ENCODE assay signal across 22 mouse cellular contexts in the genomic region with DNA sequence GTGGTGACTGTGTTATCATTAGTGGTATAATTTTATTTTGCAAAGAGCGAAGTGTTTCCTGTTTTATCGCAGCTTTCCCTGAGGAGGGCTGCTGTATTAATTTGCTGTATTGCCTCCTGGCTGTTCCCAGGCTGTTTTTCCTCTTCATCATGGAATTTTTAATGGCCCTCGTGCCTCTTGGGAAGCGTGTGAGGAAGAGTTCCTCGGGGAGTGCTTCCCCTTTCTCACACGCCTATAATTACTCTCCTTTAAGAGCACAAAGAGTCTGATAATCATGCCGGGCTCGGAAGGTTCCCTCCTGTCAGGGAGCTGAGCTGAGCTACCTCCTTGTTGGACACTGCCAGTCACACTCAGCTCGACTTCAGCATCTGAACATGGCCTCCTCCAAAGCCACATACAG. TPM values are rescaled to one million over a fixed set of nuclear protein-coding genes. Genes with fewer than 3 reads are reported as not detected.
DNase-seq lines count a peak whose midpoint lies in the region; ATAC-seq and TF ChIP-seq lines count a peak whose summit lies in the region.
"Had no signal": no experiment of that assay in that cellular context is flagged by ENCODE, and none has a peak within 500 bp of the region (broad histone marks: within the 10 kb centered on the region; RNA-seq: fewer than 3 reads in every experiment).

No protein-coding gene starts in this region.

- TF ChIP-seq CTCF in brain, embryonic 14.5 days (IDR thresholded peaks at IDR 0.05; ENCODE audit: borderline replicate concordance, extremely low read depth, insufficient read depth, insufficient read length): no peak
- TF ChIP-seq CTCF in midbrain, postnatal 0 days (IDR thresholded peaks at IDR 0.05): no peak

- no peak overlapping the region for H3K9ac ChIP-seq in forebrain, embryonic 14.5 days (ENCODE audit: low read length)
- no peak overlapping the region for H3K9ac ChIP-seq in midbrain, embryonic 12.5 days (replicated peaks)
- no peak overlapping the region for H3K9ac ChIP-seq in midbrain, embryonic 11.5 days (ENCODE audit: low read length)
- H3K9ac ChIP-seq in midbrain, postnatal 0 days (replicated peaks; ENCODE audit: low read length, poor library complexity, severe bottlenecking): no peak overlapping the region
- H3K9ac ChIP-seq: heart, embryonic 12.5 days; limb, embryonic 13.5 days; lung, embryonic 15.5 days had no signal

- WGBS in forebrain, embryonic 14.5 days: 41% methylated on average over 9 of the region's 9 CpGs
- 77% methylated on average over 9 of the region's 9 CpGs for WGBS in forebrain, embryonic 10.5 days
- WGBS in midbrain, embryonic 12.5 days: 68% methylated on average over 9 of the region's 9 CpGs
- WGBS in midbrain, embryonic 11.5 days: 76% methylated on average over 9 of the region's 9 CpGs
- 41% methylated on average over 9 of the region's 9 CpGs for WGBS in midbrain, postnatal 0 days

- no peaks in the 10 kb centered on the region for H3K9me3 ChIP-seq in forebrain, embryonic 14.5 days (replicated peaks; ENCODE audit: control insufficient read depth, low read length)
- H3K9me3 ChIP-seq in forebrain, embryonic 10.5 days: no peaks in the 10 kb centered on the region
- no peaks in the 10 kb centered on the region for H3K9me3 ChIP-seq in midbrain, embryonic 12.5 days
- H3K9me3 ChIP-seq in midbrain, embryonic 11.5 days (ENCODE audit: control insufficient read depth, low read length): no peaks in the 10 kb centered on the region
- H3K9me3 ChIP-seq in midbrain, postnatal 0 days (ENCODE audit: low read length): no peaks in the 10 kb centered on the region
- H3K9me3 ChIP-seq: heart, embryonic 12.5 days; limb, embryonic 13.5 days; lung, embryonic 15.5 days had no signal

- H3K4me2 ChIP-seq in forebrain, embryonic 14.5 days (ENCODE audit: low read length): no peak overlapping the region
- no peak overlapping the region for H3K4me2 ChIP-seq in midbrain, embryonic 12.5 days (replicated peaks)
- no peak overlapping the region for H3K4me2 ChIP-seq in midbrain, embryonic 11.5 days
- no peak overlapping the region for H3K4me2 ChIP-seq in midbrain, postnatal 0 days (ENCODE audit: low read depth, low read length, poor library complexity, severe bottlenecking)
- H3K4me2 ChIP-seq: heart, embryonic 12.5 days; limb, embryonic 13.5 days; liver, embryonic 11.5 days; lung, embryonic 15.5 days had no signal

- H3K27ac ChIP-seq in forebrain, embryonic 14.5 days (ENCODE audit: low read depth, low read length): no peak overlapping the region
- H3K27ac ChIP-seq in forebrain, embryonic 10.5 days: no peak overlapping the region
- H3K27ac ChIP-seq in midbrain, embryonic 12.5 days (replicated peaks): peak overlapping the region; percentile 32; the same call in 1 of the 2 replicates
- no peak overlapping the region for H3K27ac ChIP-seq in midbrain, embryonic 11.5 days (ENCODE audit: low read depth, low read length)
- H3K27ac ChIP-seq in midbrain, postnatal 0 days (ENCODE audit: low read depth, low read length): no peak overlapping the region
- H3K27ac ChIP-seq: heart, adult 2 months; layer of hippocampus, adult 2 months; limb, embryonic 13.5 days; lung, embryonic 15.5 days had no signal

- peaks cover 7% of the 10 kb centered on the region for H3K4me1 ChIP-seq in forebrain, embryonic 14.5 days (ENCODE audit: control insufficient read depth, insufficient read depth, low read length)
- H3K4me1 ChIP-seq in forebrain, embryonic 10.5 days: peaks cover 6% of the 10 kb centered on the region
- peaks cover 14% of the 10 kb centered on the region; the same call in 1 of the 2 replicates for H3K4me1 ChIP-seq in midbrain, embryonic 12.5 days
- peaks cover 4% of the 10 kb centered on the region for H3K4me1 ChIP-seq in midbrain, embryonic 11.5 days (ENCODE audit: control insufficient read depth, insufficient read depth, low read length)
- no peaks in the 10 kb centered on the region for H3K4me1 ChIP-seq in midbrain, postnatal 0 days (ENCODE audit: insufficient read depth, low read length)
- H3K4me1 ChIP-seq: limb, embryonic 13.5 days; lung, embryonic 15.5 days had no signal

- TF ChIP-seq POLR2A in brain, embryonic 14.5 days (IDR thresholded peaks at IDR 0.05; ENCODE audit: borderline replicate concordance, extremely low read depth, insufficient read depth, insufficient read length, poor library complexity, severe bottlenecking): no peak

- DNase-seq in forebrain, embryonic 14.5 days (ENCODE audit: low spot score): peak; percentile 39
- DNase-seq in forebrain, embryonic 10.5 days (ENCODE audit: extremely low spot score, low spot score): no peak
- DNase-seq in midbrain, embryonic 11.5 days (ENCODE audit: low spot score, missing footprints): no peak
- peak; percentile 61 for DNase-seq in brain, embryonic 14.5 days (ENCODE audit: low read depth)
- DNase-seq in midbrain, postnatal 0 days (ENCODE audit: low spot score): peak; percentile 35
- no peak for DNase-seq in urinary bladder, adult 18-20 months (ENCODE audit: low spot score in 2 of 2)
- DNase-seq in spleen, postnatal 14 days (ENCODE audit: low spot score in 2 of 2): no peak
- DNase-seq: adrenal gland, postnatal 25 days; cerebellum, adult 8-10 months; cerebellum, postnatal 25 days; gastrocnemius, postnatal 25 days; heart, adult 2 months; kidney, adult 18-20 months; right cerebral cortex, postnatal 4 days; thymus, postnatal 4 days had no signal

- no peaks in the 10 kb centered on the region for H3K27me3 ChIP-seq in forebrain, embryonic 14.5 days (replicated peaks; ENCODE audit: control insufficient read depth, insufficient read depth, low read length)
- no peaks in the 10 kb centered on the region for H3K27me3 ChIP-seq in forebrain, embryonic 10.5 days (ENCODE audit: poor library complexity, severe bottlenecking)
- H3K27me3 ChIP-seq in midbrain, embryonic 12.5 days: no peaks in the 10 kb centered on the region
- H3K27me3 ChIP-seq in midbrain, embryonic 11.5 days (ENCODE audit: control insufficient read depth, insufficient read depth, low read length): no peaks in the 10 kb centered on the region
- H3K27me3 ChIP-seq in midbrain, postnatal 0 days (ENCODE audit: insufficient read depth, low read length): no peaks in the 10 kb centered on the region
- H3K27me3 ChIP-seq: heart, embryonic 12.5 days; limb, embryonic 13.5 days; lung, embryonic 15.5 days had no signal

- peaks cover 41% of the 10 kb centered on the region for H3K36me3 ChIP-seq in forebrain, embryonic 14.5 days (ENCODE audit: control insufficient read depth, insufficient read depth, low read length)
- H3K36me3 ChIP-seq in forebrain, embryonic 10.5 days (replicated peaks): peaks cover 83% of the 10 kb centered on the region
- H3K36me3 ChIP-seq in midbrain, embryonic 12.5 days: peaks cover 37% of the 10 kb centered on the region
- 0 out of 2 replicates have a peak, but pooled peaks cover 2% of the 10 kb centered on the region for H3K36me3 ChIP-seq in midbrain, embryonic 11.5 days (ENCODE audit: control insufficient read depth, insufficient read depth, low read length)
- H3K36me3 ChIP-seq in midbrain, postnatal 0 days (ENCODE audit: insufficient read depth, low read length): peaks cover 29% of the 10 kb centered on the region

- ATAC-seq in forebrain, embryonic 14.5 days: 0 out of 2 replicates have a peak, but pooled peaks have one; percentile 20
- no peak for ATAC-seq in midbrain, embryonic 12.5 days (ENCODE audit: low FRiP score, low read depth)
- no peak for ATAC-seq in midbrain, embryonic 11.5 days (ENCODE audit: low FRiP score)
- no peak for ATAC-seq in midbrain, postnatal 0 days (ENCODE audit: low FRiP score)
- ATAC-seq: CD4-positive, CD25-positive, alpha-beta regulatory T cell, adult 4 months had no signal

- no peak overlapping the region for H3K4me3 ChIP-seq in forebrain, embryonic 14.5 days (ENCODE audit: low read depth, low read length)
- H3K4me3 ChIP-seq in forebrain, embryonic 10.5 days: no peak overlapping the region
- no peak overlapping the region for H3K4me3 ChIP-seq in midbrain, embryonic 12.5 days
- no peak overlapping the region for H3K4me3 ChIP-seq in midbrain, embryonic 11.5 days (ENCODE audit: low read depth, low read length)
- H3K4me3 ChIP-seq in midbrain, postnatal 0 days (ENCODE audit: low read depth, low read length): no peak overlapping the region
- H3K4me3 ChIP-seq: heart, adult 2 months; heart, embryonic 12.5 days; layer of hippocampus, adult 2 months; limb, embryonic 13.5 days; lung, embryonic 15.5 days had no signal

RNA-seq across cellular contexts. Expression of a gene that starts 30.0 kb away (rescaled TPM):
- 23.5 and 27.4 TPM in 2 replicates for polyA plus RNA-seq in forebrain, embryonic 14.5 days (2014; fragmentation: Nextera tagmentation; extraction: Ambion mirVana)
- polyA plus RNA-seq in forebrain, embryonic 10.5 days (2016; fragmentation: Nextera tagmentation; extraction: Ambion mirVana): 16.6 and 18.3 TPM in 2 replicates
- polyA plus RNA-seq in midbrain, embryonic 12.5 days (2016; fragmentation: Nextera tagmentation; extraction: Ambion mirVana): 24.6 and 26.4 TPM in 2 replicates
- polyA plus RNA-seq in midbrain, embryonic 11.5 days (2014; fragmentation: Nextera tagmentation; extraction: Ambion mirVana): 16.7 and 19.2 TPM in 2 replicates
- 24.3 and 26.3 TPM in 2 replicates for polyA plus RNA-seq in brain, embryonic 14.5 days (2012; rRNA removed)
- total RNA-seq in midbrain, postnatal 0 days (2014; rRNA removed): 29.3 and 36.1 TPM in 2 replicates
- polyA plus RNA-seq in midbrain, postnatal 0 days (2015; fragmentation: Nextera tagmentation; extraction: Ambion mirVana): 21.0 and 23.7 TPM in 2 replicates

Comparison
In these comparisons a context has a peak if more than half of its experiments do, and no peak if none do; other contexts are left out.
1. DNase-seq: peak in forebrain, embryonic 14.5 days (single experiment), brain, embryonic 14.5 days (single experiment) and midbrain, postnatal 0 days (single experiment); none in forebrain, embryonic 10.5 days (single experiment), midbrain, embryonic 11.5 days (single experiment), urinary bladder, adult 18-20 months (0 of 2) and spleen, postnatal 14 days (0 of 2).